Mouse (Mus musculus) ES-E14 (cell line): ENCODE measurements around the gene Fam120b. TPM values are rescaled to one million over a fixed set of nuclear protein-coding genes. Genes with fewer than 3 reads are reported as not detected.
A peak's percentile ranks its signal among the peaks of the same experiment; 100 is the strongest.
"Not testable (repeated sequence)": the region's sequence is repeated elsewhere in the genome, so short reads cannot be mapped to it uniquely, and the experiment has no call there.

Source experiments
- DNase-seq: peaks from one replicate; pipeline ENCODE4 v3.0.0-alpha.2; 2013; ENCODE audit warnings: low read depth, low spot score
- H3K27ac ChIP-seq: 2 replicates; pipeline ENCODE4 v1.5.1; 2012; ENCODE audit warnings: low read depth, mild to moderate bottlenecking, low read length, moderate library complexity, mixed read lengths; ENCODE audit not compliant: poor library complexity, insufficient read depth, severe bottlenecking
- H3K36me3 ChIP-seq: 2 replicates; pipeline ENCODE4 v1.6.1; 2012; ENCODE audit warnings: mild to moderate bottlenecking, low read length, moderate library complexity, mixed read lengths; ENCODE audit not compliant: control insufficient read depth, poor library complexity, insufficient read depth, severe bottlenecking
- H3K4me1 ChIP-seq, 2 experiments: fragments of 150-350 bp in 1 of 2; sonication (generic) in 1 of 2; 2 replicates each; pipeline ENCODE4 v1.6.1; 2012; ENCODE audit warnings: low read length in 2 of 2, mild to moderate bottlenecking in 1 of 2, mixed read lengths in 1 of 2; ENCODE audit not compliant: control insufficient read depth in 2 of 2, insufficient read depth in 2 of 2, poor library complexity in 1 of 2
- H3K4me3 ChIP-seq, 2 experiments: fragments of 150-350 bp in 1 of 2; sonication (generic) in 1 of 2; 2 replicates each; pipeline ENCODE4 v1.5.1; 2012; ENCODE audit warnings: low read length in 2 of 2, low read depth in 1 of 2, mild to moderate bottlenecking in 1 of 2, mixed read lengths in 1 of 2; ENCODE audit not compliant: insufficient read depth in 1 of 2, poor library complexity in 1 of 2, severe bottlenecking in 1 of 2
- H3K9ac ChIP-seq: 2 replicates; pipeline ENCODE4 v1.6.1; 2012; ENCODE audit warnings: low read depth, mild to moderate bottlenecking, low read length, mixed read lengths; ENCODE audit not compliant: poor library complexity, insufficient read depth, severe bottlenecking
- H3K9me3 ChIP-seq: fragments of 150-350 bp; sonication (generic); 2 replicates; pipeline ENCODE4 v1.6.1; 2012; ENCODE audit warnings: low read depth, mild to moderate bottlenecking, low read length; ENCODE audit not compliant: control insufficient read depth, insufficient read depth
- CHD2 ChIP-seq: IDR thresholded peaks from 2 replicates; pipeline ENCODE4 v1.6.1; 2014; ENCODE audit warnings: mild to moderate bottlenecking, low read depth, low read length, inconsistent platforms
- HCFC1 ChIP-seq: IDR thresholded peaks from 2 replicates; pipeline ENCODE4 v1.6.1; 2012; ENCODE audit warnings: low read length, inconsistent platforms, borderline replicate concordance; ENCODE audit not compliant: insufficient read depth
- MAFK ChIP-seq: IDR thresholded peaks from 2 replicates; pipeline ENCODE4 v1.6.1; 2014; ENCODE audit warnings: mild to moderate bottlenecking, low read depth, low read length, inconsistent platforms; ENCODE audit not compliant: insufficient read depth
- ZC3H11A ChIP-seq: IDR thresholded peaks from 2 replicates; pipeline ENCODE4 v1.6.1; 2012; ENCODE audit warnings: low read depth, mild to moderate bottlenecking, inconsistent platforms, low read length, borderline replicate concordance
- ZNF384 ChIP-seq: IDR thresholded peaks from 2 replicates; pipeline ENCODE4 v1.6.1; 2012; ENCODE audit warnings: low read depth, low read length, inconsistent platforms
- in situ Hi-C, 2 experiments: fragments of 600-800 bp; cut with MboI; formaldehyde crosslinking; loops; one replicate each; pipeline ENCODE4 v1.15.1; 2025; ENCODE audit warnings: low sequenced_read_pairs in 2 of 2, inconsistent platforms in 1 of 2; ENCODE audit not compliant: unreplicated experiment in 2 of 2
- total RNA-seq: library from RNA; depleted of rRNA; stranded (reverse); fragments of 300-350 nt; gene quantifications from 2 replicates; pipeline ENCODE4 v1.2.3, GENCODE M21; 2012

Fam120b gene
- total RNA-seq, 1 experiment = 7.1 TPM

DNA sequence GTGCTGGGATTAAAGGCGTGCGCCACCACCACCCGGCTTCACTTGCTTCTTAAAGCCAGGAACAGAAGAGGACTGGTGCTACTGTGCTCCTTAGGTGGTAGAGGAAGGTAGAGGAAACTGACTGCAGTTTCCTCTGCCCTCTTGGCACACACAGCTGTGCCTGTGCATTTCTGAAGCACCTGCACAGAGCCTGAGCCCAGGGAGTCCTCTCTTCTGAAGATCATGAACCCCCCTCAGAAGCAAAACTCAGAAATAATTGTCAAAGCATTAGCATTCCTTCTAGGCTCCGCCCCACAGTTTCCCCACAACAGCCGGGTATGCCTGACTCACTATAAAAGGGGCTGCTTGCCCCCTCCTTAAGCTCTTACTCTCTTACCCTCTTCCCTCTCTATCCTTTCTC lies 51.8 kb downstream of the Fam120b start:
- TF ChIP-seq ZC3H11A (no peak), ZNF384 (no peak), MAFK (no peak), CHD2 (no peak), HCFC1 (no peak)
- Histone ChIP-seq H3K4me1 (no peaks in the 10 kb centered on the region), H3K9ac (no peak overlapping the region), H3K36me3 (no peaks in the 10 kb centered on the region), H3K9me3 (no peaks in the 10 kb centered on the region), H3K4me3 (no peak overlapping the region), H3K27ac (no peak overlapping the region)
- in situ Hi-C loops = no loop called here
- DNase-seq = no peak

DNA sequence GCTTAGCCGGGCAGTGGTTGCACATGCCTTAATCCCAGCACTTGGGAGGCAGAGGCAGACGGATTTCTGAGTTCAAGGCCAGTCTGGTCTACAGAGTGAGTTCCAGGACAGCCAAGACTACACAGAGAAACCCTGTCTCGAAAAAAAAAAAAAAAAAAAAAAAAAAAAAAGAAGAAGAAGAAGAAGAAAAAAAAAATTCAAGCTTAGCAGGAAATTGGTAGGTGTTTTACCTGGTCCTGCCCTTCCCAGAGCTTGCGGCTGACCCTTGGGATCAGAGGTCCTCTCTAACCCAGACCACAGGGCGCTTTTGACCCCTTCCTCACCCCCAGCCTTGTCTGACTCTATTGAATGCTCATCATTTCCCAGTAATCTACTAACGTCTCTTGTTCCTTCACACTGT lies 53.1 kb downstream of the Fam120b start:
- H3K27ac ChIP-seq, H3K9me3 ChIP-seq, in situ Hi-C loops, H3K9ac ChIP-seq, H3K4me3 ChIP-seq, H3K36me3 ChIP-seq, DNase-seq, H3K4me1 ChIP-seq: not testable (repeated sequence)
- TF ChIP-seq ZNF384 = 0 out of 2 replicates have a peak, but pooled peaks have one; percentile 56

DNA sequence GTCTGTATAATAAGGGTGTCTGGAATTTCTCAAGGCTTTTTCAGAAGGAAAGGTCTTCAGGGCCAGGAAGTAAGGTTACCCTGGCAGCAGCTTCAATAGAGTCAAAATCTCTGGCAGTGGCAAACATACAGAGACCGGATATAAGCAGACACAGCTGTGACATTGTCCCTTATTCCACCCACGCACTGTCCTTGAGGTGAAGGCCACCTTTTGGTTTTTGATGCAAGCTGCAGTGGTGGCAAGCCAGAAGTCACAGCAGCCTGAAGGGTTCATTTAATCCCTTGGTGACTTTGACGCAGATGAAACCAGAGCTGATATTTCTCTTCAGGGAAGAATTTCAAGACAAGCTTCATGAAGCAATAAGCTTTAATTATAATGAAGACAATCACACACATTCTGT lies 53.6 kb downstream of the Fam120b start:
- H3K36me3 ChIP-seq = no peaks in the 10 kb centered on the region
- in situ Hi-C loops = loop anchor here in 1 of 2 experiments (25.0 kb wide), 1 partner anchor 387 kb away; no protein-coding TSS in a partner anchor
- H3K9ac ChIP-seq = no peak overlapping the region
- H3K27ac ChIP-seq = no peak overlapping the region
- TF ChIP-seq HCFC1 (no peak), ZC3H11A (no peak), MAFK (no peak), ZNF384 (no peak), CHD2 (no peak)
- H3K4me3 ChIP-seq = no peak overlapping the region
- no peaks in the 10 kb centered on the region for H3K9me3 ChIP-seq
- H3K4me1 ChIP-seq = no peaks in the 10 kb centered on the region
- no peak for DNase-seq

GRCm38 (mm10) chr17:15455203-15455602 lies 59.2 kb downstream of the Fam120b start:
- DNase-seq = peak; percentile 26
- Histone ChIP-seq H3K27ac (no peak overlapping the region), H3K36me3 (no peaks in the 10 kb centered on the region), H3K4me3 (no peak overlapping the region), H3K4me1 (no peaks in the 10 kb centered on the region), H3K9ac (no peak overlapping the region), H3K9me3 (no peaks in the 10 kb centered on the region)
- no peak for TF ChIP-seq CHD2
- TF ChIP-seq HCFC1 = no peak
- TF ChIP-seq MAFK = peak; percentile 11; the same call in 1 of the 2 replicates
- in situ Hi-C loops = loop anchor here in 1 of 2 experiments (25.0 kb wide), 1 partner anchor 393 kb away; no protein-coding TSS in a partner anchor

GRCm38 (mm10) chr17:15456595-15456994 lies 60.6 kb downstream of the Fam120b start:
- Histone ChIP-seq H3K27ac (no peak overlapping the region), H3K9me3 (no peaks in the 10 kb centered on the region), H3K4me1 (no peaks in the 10 kb centered on the region), H3K4me3 (no peak overlapping the region), H3K36me3 (no peaks in the 10 kb centered on the region), H3K9ac (no peak overlapping the region)
- DNase-seq = no peak
- no peak for TF ChIP-seq MAFK
- TF ChIP-seq CHD2 = no peak
- no peak for TF ChIP-seq ZC3H11A
- no peak for TF ChIP-seq HCFC1
- no peak for TF ChIP-seq ZNF384
- in situ Hi-C loops = loop anchor here in 1 of 2 experiments (25.0 kb wide), 1 partner anchor 394 kb away; no protein-coding TSS in a partner anchor
